Mouse (Mus musculus): ENCODE data around the gene Rassf5.

- TF ChIP-seq CTCF (IDR thresholded peaks at IDR 0.05; ENCODE audit: borderline replicate concordance, insufficient read depth, low read length) (no peak), POLR2A (IDR thresholded peaks at IDR 0.05; ENCODE audit: low read depth, low read length) (no peak)
Measured at GRCm38 (mm10) chr1:131280280-131280679, 35.2 kb upstream of the Rassf5 start.
